Mouse (Mus musculus) kidney, adult 2 months (tissue): ENCODE measurements around the gene Lnx2.

Experiments
- CTCF ChIP-seq: fragments of 200-500 bp; conservative IDR thresholded peaks from 2 replicates; pipeline ENCODE4 v1.5.1; 2011; ENCODE audit warnings: low read depth, mild to moderate bottlenecking, control low read depth, low read length, moderate library complexity, mixed read lengths; ENCODE audit not compliant: insufficient read depth, insufficient read length
- POLR2A ChIP-seq: fragments of 200-500 bp; IDR thresholded peaks from one replicate; pipeline ENCODE4 v1.6.1; 2011; ENCODE audit warnings: low read depth, low read length, control low read depth

DNA sequence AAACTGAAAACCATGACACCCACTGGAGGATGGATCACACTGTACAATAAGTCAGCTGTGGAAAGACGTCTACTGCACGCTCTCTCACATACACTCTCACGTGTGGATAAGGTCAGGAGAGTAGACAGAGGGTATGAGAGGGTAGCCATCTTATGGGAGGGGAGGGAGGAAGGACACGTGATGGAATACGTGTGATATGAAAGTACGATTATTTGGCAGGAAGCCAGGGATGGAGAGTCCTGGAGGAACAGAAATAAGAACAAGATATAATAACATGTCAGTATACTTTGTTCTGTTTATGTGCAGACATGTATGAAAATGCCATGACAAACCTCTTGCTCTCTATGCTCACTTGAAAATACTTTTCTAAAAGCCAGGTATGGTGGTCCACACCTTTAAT is 41.1 kb downstream of the Lnx2 start:
- no peak for TF ChIP-seq POLR2A
- no peak for TF ChIP-seq CTCF
